Mouse (Mus musculus): Measurements from ENCODE around the gene Fam234b.
A peak's percentile ranks its signal among the peaks of the same experiment; 100 is the strongest.

Fam234b gene

GRCm38 (mm10) chr6:135228465-135228941, 30.7 kb downstream of the Fam234b start:
- DNase-seq (ENCODE audit: low read depth) = no peak

GRCm38 (mm10) chr6:135230586-135230985, 32.8 kb downstream of the Fam234b start:
- no peak for DNase-seq (ENCODE audit: low read depth)

GRCm38 (mm10) chr6:135232443-135233182, 34.8 kb downstream of the Fam234b start:
- DNase-seq (ENCODE audit: low read depth) = no peak

GRCm38 (mm10) chr6:135235742-135236141, 38.0 kb downstream of the Fam234b start:
- no peak for DNase-seq (ENCODE audit: low read depth)

GRCm38 (mm10) chr6:135236576-135236975, 38.8 kb downstream of the Fam234b start:
- no peak for DNase-seq (ENCODE audit: low read depth)

- DNase-seq (ENCODE audit: low read depth) = no peak
Measured at GRCm38 (mm10) chr6:135237326-135237725, 39.5 kb downstream of the Fam234b start.

GRCm38 (mm10) chr6:135238211-135238610, 40.4 kb downstream of the Fam234b start:
- DNase-seq (ENCODE audit: low read depth) = no peak

- no peak for DNase-seq (ENCODE audit: low read depth)
Measured at GRCm38 (mm10) chr6:135240361-135240760, 42.6 kb downstream of the Fam234b start.

- DNase-seq (ENCODE audit: low read depth) = no peak
Measured at GRCm38 (mm10) chr6:135245586-135245985, 47.8 kb downstream of the Fam234b start.

GRCm38 (mm10) chr6:135247861-135248260, 50.1 kb downstream of the Fam234b start:
- DNase-seq (ENCODE audit: low read depth) = no peak

GRCm38 (mm10) chr6:135249846-135250531, 52.2 kb downstream of the Fam234b start:
- DNase-seq (ENCODE audit: low read depth) = peak; percentile 92

GRCm38 (mm10) chr6:135250926-135251699, 53.3 kb downstream of the Fam234b start:
- DNase-seq (ENCODE audit: low read depth) = no peak

GRCm38 (mm10) chr6:135251849-135252727, 54.3 kb downstream of the Fam234b start:
- no peak for DNase-seq (ENCODE audit: low read depth)

- DNase-seq (ENCODE audit: low read depth) = peak; percentile 63
Measured at GRCm38 (mm10) chr6:135252728-135253077, 54.9 kb downstream of the Fam234b start.

- DNase-seq (ENCODE audit: low read depth) = no peak
Measured at GRCm38 (mm10) chr6:135254153-135254552, 56.4 kb downstream of the Fam234b start, which contains the start of gene Gsg1. TSS of gene Gsg1 (minus strand) at chr6:135254351.

- DNase-seq (ENCODE audit: low read depth) = no peak
Measured at GRCm38 (mm10) chr6:135260435-135260834, 62.7 kb downstream of the Fam234b start.

GRCm38 (mm10) chr6:135261124-135261523, 63.3 kb downstream of the Fam234b start:
- DNase-seq (ENCODE audit: low read depth) = no peak

GRCm38 (mm10) chr6:135262565-135262964, 64.8 kb downstream of the Fam234b start:
- DNase-seq (ENCODE audit: low read depth) = no peak

GRCm38 (mm10) chr6:135264136-135264535, 66.4 kb downstream of the Fam234b start:
- DNase-seq (ENCODE audit: low read depth) = no peak

GRCm38 (mm10) chr6:135266056-135266455, 68.3 kb downstream of the Fam234b start:
- DNase-seq (ENCODE audit: low read depth) = no peak

GRCm38 (mm10) chr6:135267221-135267620, 69.4 kb downstream of the Fam234b start:
- DNase-seq (ENCODE audit: low read depth) = no peak

GRCm38 (mm10) chr6:135268392-135268791, 70.6 kb downstream of the Fam234b start:
- no peak for DNase-seq (ENCODE audit: low read depth)
